ENCODE assay signal across 8 mouse cellular contexts in genomic region chr16:13330221-13330659, GRCm38 (mm10).
A peak's percentile ranks its signal among the peaks of the same experiment; 100 is the strongest.
DNase-seq lines count a peak whose midpoint lies in the region; ATAC-seq and TF ChIP-seq lines count a peak whose summit lies in the region.

No protein-coding gene starts in this region.

- H3K9me3 ChIP-seq in hindbrain, embryonic 15.5 days = no peaks in the 10 kb centered on the region
- H3K9me3 ChIP-seq in hindbrain, embryonic 14.5 days (ENCODE audit: control insufficient read depth, low read length) = no peaks in the 10 kb centered on the region
- no peaks in the 10 kb centered on the region for H3K9me3 ChIP-seq in heart, embryonic 13.5 days
- no peaks in the 10 kb centered on the region for H3K9me3 ChIP-seq in lung, postnatal 0 days (ENCODE audit: low read length)

- no peaks in the 10 kb centered on the region for H3K36me3 ChIP-seq in hindbrain, embryonic 15.5 days
- peaks cover 10% of the 10 kb centered on the region for H3K36me3 ChIP-seq in hindbrain, embryonic 14.5 days (replicated peaks; ENCODE audit: control insufficient read depth, insufficient read depth)
- peaks cover 23% of the 10 kb centered on the region for H3K36me3 ChIP-seq in heart, embryonic 13.5 days
- 0 out of 2 replicates have a peak, but pooled peaks cover 4% of the 10 kb centered on the region for H3K36me3 ChIP-seq in lung, postnatal 0 days (ENCODE audit: insufficient read depth, low read length)

- no peak overlapping the region for H3K4me3 ChIP-seq in hindbrain, embryonic 15.5 days
- no peak overlapping the region for H3K4me3 ChIP-seq in hindbrain, embryonic 14.5 days (replicated peaks; ENCODE audit: low read length)
- no peak overlapping the region for H3K4me3 ChIP-seq in heart, embryonic 13.5 days
- no peak overlapping the region for H3K4me3 ChIP-seq in lung, postnatal 0 days (ENCODE audit: low read depth, low read length)

- intact Hi-C loops in left cerebral cortex, postnatal 10 days (cut with DNase I) = no loop called here

- no peak for TF ChIP-seq CTCF in lung, postnatal 0 days (IDR thresholded peaks at IDR 0.05)

- H3K4me1 ChIP-seq in hindbrain, embryonic 15.5 days (replicated peaks) = peaks cover 10% of the 10 kb centered on the region; the same call in 1 of the 2 replicates
- peaks cover 6% of the 10 kb centered on the region for H3K4me1 ChIP-seq in hindbrain, embryonic 14.5 days (replicated peaks; ENCODE audit: control insufficient read depth, insufficient read depth, low read length)
- peaks cover 61% of the 10 kb centered on the region for H3K4me1 ChIP-seq in heart, embryonic 13.5 days
- H3K4me1 ChIP-seq in lung, postnatal 0 days (ENCODE audit: insufficient read depth, low read depth, low read length) = peaks cover 6% of the 10 kb centered on the region; the same call in 1 of the 2 replicates

- H3K27me3 ChIP-seq in hindbrain, embryonic 15.5 days = no peaks in the 10 kb centered on the region
- no peaks in the 10 kb centered on the region for H3K27me3 ChIP-seq in hindbrain, embryonic 14.5 days (ENCODE audit: control insufficient read depth, insufficient read depth, low read length)
- H3K27me3 ChIP-seq in heart, embryonic 13.5 days (replicated peaks) = no peaks in the 10 kb centered on the region
- H3K27me3 ChIP-seq in lung, postnatal 0 days (replicated peaks; ENCODE audit: insufficient read depth, low read length) = no peaks in the 10 kb centered on the region

- TF ChIP-seq EP300 in lung, postnatal 0 days (IDR thresholded peaks at IDR 0.05) = no peak

- H3K9ac ChIP-seq in hindbrain, embryonic 15.5 days = no peak overlapping the region
- H3K9ac ChIP-seq in hindbrain, embryonic 14.5 days = no peak overlapping the region
- no peak overlapping the region for H3K9ac ChIP-seq in heart, embryonic 13.5 days
- H3K9ac ChIP-seq in lung, postnatal 0 days (replicated peaks; ENCODE audit: low read depth) = no peak overlapping the region

- peak overlapping the region; percentile 30 for H3K27ac ChIP-seq in hindbrain, embryonic 15.5 days (replicated peaks)
- H3K27ac ChIP-seq in hindbrain, embryonic 14.5 days = no peak overlapping the region
- peak overlapping the region; percentile 51 for H3K27ac ChIP-seq in heart, embryonic 13.5 days (replicated peaks)
- peak overlapping the region; percentile 1; the same call in 1 of the 2 replicates for H3K27ac ChIP-seq in lung, postnatal 0 days (ENCODE audit: low read length)

- ATAC-seq in hindbrain, embryonic 15.5 days (ENCODE audit: low FRiP score, low read depth) = 0 out of 2 replicates have a peak, but pooled peaks have one; percentile 61
- ATAC-seq in hindbrain, embryonic 14.5 days (ENCODE audit: low FRiP score) = no peak
- ATAC-seq in heart, embryonic 13.5 days (ENCODE audit: extremely low read depth, insufficient number of reproducible peaks, low FRiP score, low TSS enrichment) = no peak
- peak; percentile 69 for ATAC-seq in lung, postnatal 0 days

- no peak overlapping the region for H3K4me2 ChIP-seq in hindbrain, embryonic 15.5 days
- no peak overlapping the region for H3K4me2 ChIP-seq in hindbrain, embryonic 14.5 days (replicated peaks)
- H3K4me2 ChIP-seq in heart, embryonic 13.5 days = no peak overlapping the region
- no peak overlapping the region for H3K4me2 ChIP-seq in lung, postnatal 0 days (replicated peaks; ENCODE audit: low read depth, low read length)

- DNase-seq in hindbrain, embryonic 14.5 days (ENCODE audit: low spot score) = no peak
- DNase-seq in cerebellum, adult 11 months = peak; percentile 9
- DNase-seq in lung, postnatal 0 days (ENCODE audit: low spot score) = peak; percentile 59
- no peak for DNase-seq in MN1 (ENCODE audit: low spot score)
- DNase-seq in left cerebral cortex, postnatal 10 days (ENCODE audit: extremely low spot score in 1 of 2, low spot score in 2 of 2) = no peak
- no peak for DNase-seq in B cell, adult 2 months

- 60% methylated on average over 6 of the region's 6 CpGs for WGBS in hindbrain, embryonic 15.5 days
- 67% methylated on average over 6 of the region's 6 CpGs for WGBS in hindbrain, embryonic 14.5 days
- 52% methylated on average over 6 of the region's 6 CpGs for WGBS in heart, embryonic 13.5 days
- WGBS in lung, postnatal 0 days = 41% methylated on average over 6 of the region's 6 CpGs

Comparison
In these comparisons a context has a peak if more than half of its experiments do, and no peak if none do; other contexts are left out.
1. ATAC-seq: peak in hindbrain, embryonic 15.5 days (single experiment) and lung, postnatal 0 days (single experiment); none in hindbrain, embryonic 14.5 days (single experiment) and heart, embryonic 13.5 days (single experiment).
2. DNase-seq: peak in cerebellum, adult 11 months (single experiment) and lung, postnatal 0 days (single experiment); none in hindbrain, embryonic 14.5 days (single experiment), MN1 (single experiment), left cerebral cortex, postnatal 10 days (0 of 2) and B cell, adult 2 months (0 of 2).